Mouse (Mus musculus): ENCODE measurements around the gene Gng3. TPM values are rescaled to one million over a fixed set of nuclear protein-coding genes. Genes with fewer than 3 reads are reported as not detected.
A peak's percentile ranks its signal among the peaks of the same experiment; 100 is the strongest.

Gene Gng3
- polyA plus RNA-seq, 2 experiments = 2.2 to 4.2 TPM

DNA sequence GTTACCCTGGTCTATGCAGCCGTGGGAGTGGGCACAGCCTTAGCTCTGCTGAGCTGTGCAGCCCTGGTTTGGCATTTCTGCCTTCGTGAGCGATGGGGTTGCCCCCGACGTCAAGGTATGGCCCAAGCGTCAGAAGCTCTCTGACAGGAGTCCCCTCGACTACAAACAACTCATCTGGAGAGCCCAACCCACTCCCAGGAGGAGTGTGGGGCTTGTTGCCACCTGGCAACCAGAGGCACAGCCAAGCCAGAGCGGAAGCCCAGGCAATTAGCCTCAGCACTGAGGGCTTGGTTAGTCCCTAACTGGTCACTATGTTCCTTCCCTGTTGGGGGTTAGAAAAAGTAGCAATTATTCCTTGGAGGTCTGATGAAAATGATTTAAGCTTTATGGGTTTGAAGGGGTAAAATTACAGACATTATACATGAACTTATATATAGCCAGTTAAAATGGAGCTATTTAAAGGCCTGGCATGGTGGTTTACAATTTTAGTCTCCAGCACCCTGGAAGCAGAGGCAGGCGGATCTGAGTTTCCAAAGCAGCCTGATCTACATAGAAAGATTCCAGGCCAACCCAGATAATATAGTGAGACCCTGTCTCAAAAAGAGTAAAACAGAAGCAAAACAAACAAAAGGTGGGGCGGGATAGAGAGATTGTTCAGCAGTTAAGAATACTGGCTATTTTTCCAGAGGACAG is 13.4 kb upstream of the Gng3 start:
- Histone ChIP-seq H3K9me3 (ENCODE audit: control insufficient read depth, low read length) (no peaks in the 10 kb centered on the region), H3K4me2 (replicated peaks; ENCODE audit: low read depth, low read length, severe bottlenecking) (no peak overlapping the region), H3K4me3 (replicated peaks; ENCODE audit: low read length) (no peak overlapping the region), H3K9ac (ENCODE audit: low read depth, low read length, severe bottlenecking) (no peak overlapping the region), H3K27me3 (ENCODE audit: control insufficient read depth, insufficient read depth, low read length) (no peaks in the 10 kb centered on the region), H3K4me1 (ENCODE audit: control insufficient read depth, insufficient read depth, low read length) (peaks cover 8% of the 10 kb centered on the region), H3K36me3 (ENCODE audit: control insufficient read depth, insufficient read depth, low read length) (peaks cover 6% of the 10 kb centered on the region; the same call in 1 of the 2 replicates), H3K27ac (replicated peaks; ENCODE audit: low read depth, low read length) (no peak overlapping the region)
- no peak for ATAC-seq (ENCODE audit: low FRiP score, low read depth)
- DNase-seq (ENCODE audit: low spot score) = no peak
- TF ChIP-seq POLR2A (IDR thresholded peaks at IDR 0.05; ENCODE audit: borderline replicate concordance, extremely low read depth, insufficient read depth, insufficient read length) = no peak
- 46% methylated on average over 10 of the region's 10 CpGs for WGBS

DNA sequence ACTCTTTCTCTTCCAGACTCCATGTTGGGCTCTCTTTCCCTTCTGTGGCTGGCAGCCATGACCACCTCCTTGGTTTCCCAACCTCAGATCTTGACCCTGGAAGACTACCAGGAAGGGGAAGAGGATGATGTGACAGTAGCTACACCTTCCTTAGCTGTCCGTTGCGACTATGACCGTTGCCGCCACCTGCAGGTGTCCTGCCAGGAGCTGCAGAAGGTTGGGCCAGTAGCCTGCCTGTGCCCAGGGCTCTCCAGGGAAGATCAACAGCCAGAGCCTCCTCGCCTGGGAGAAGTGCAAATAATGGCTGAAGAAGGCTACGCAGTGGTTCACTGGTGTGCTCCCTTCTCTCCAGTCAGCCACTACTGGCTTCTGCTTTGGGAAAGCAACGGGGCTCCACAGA is 12.6 kb upstream of the Gng3 start:
- ATAC-seq (ENCODE audit: low FRiP score, low read depth) (no peak), DNase-seq (ENCODE audit: low spot score) (no peak)
- H3K4me2 ChIP-seq (replicated peaks; ENCODE audit: low read depth, low read length, severe bottlenecking) = no peak overlapping the region
- no peak overlapping the region for H3K4me3 ChIP-seq (replicated peaks; ENCODE audit: low read length)
- peaks cover 8% of the 10 kb centered on the region for H3K4me1 ChIP-seq (ENCODE audit: control insufficient read depth, insufficient read depth, low read length)
- no peaks in the 10 kb centered on the region for H3K9me3 ChIP-seq (ENCODE audit: control insufficient read depth, low read length)
- H3K27me3 ChIP-seq (ENCODE audit: control insufficient read depth, insufficient read depth, low read length) = no peaks in the 10 kb centered on the region
- no peak overlapping the region for H3K27ac ChIP-seq (replicated peaks; ENCODE audit: low read depth, low read length)
- 52% methylated on average over 7 of the region's 7 CpGs for WGBS
- no peak for TF ChIP-seq POLR2A (IDR thresholded peaks at IDR 0.05; ENCODE audit: borderline replicate concordance, extremely low read depth, insufficient read depth, insufficient read length)
- no peak overlapping the region for H3K9ac ChIP-seq (ENCODE audit: low read depth, low read length, severe bottlenecking)
- H3K36me3 ChIP-seq (ENCODE audit: control insufficient read depth, insufficient read depth, low read length) = peaks cover 14% of the 10 kb centered on the region

DNA sequence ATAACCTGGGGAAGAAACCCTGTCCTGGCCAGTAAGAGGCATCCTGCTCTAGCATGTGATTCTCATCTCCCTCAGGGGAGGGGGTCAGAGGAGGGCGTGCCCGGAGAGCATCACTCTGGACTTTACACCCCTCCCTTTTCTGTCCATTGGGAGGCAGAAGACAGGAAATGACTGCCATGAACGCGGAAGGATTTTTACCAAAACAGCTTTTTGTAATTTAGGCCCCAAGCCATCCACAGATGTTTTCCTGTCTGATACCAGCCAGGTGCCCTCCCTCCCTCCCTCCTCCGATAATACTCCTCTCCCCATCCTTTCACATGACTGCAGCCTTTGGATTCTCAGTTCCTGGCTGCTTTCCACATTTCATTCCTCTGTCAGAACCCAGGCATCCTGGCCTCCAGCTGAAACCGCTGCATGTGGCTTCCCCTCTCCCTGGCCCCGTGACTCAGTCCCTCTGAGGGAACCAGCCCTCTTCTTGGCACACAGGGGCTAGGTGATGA is 11.5 kb upstream of the Gng3 start, which contains the start of gene Lrrn4cl:
Gene Lrrn4cl (plus strand): TSS at position 367 of the 500 bp plus-strand sequence.
- peaks cover 8% of the 10 kb centered on the region for H3K4me1 ChIP-seq (ENCODE audit: control insufficient read depth, insufficient read depth, low read length)
- ATAC-seq (ENCODE audit: low FRiP score, low read depth) = peak; percentile 70; the same call in 1 of the 2 replicates
- 0 out of 2 replicates have a peak within 1 kb of the TSS, but pooled peaks have one; percentile 21 for H3K9ac ChIP-seq (ENCODE audit: low read depth, low read length, severe bottlenecking)
- no peaks in the 10 kb centered on the region for H3K27me3 ChIP-seq (ENCODE audit: control insufficient read depth, insufficient read depth, low read length)
- no peak for TF ChIP-seq POLR2A (IDR thresholded peaks at IDR 0.05; ENCODE audit: borderline replicate concordance, extremely low read depth, insufficient read depth, insufficient read length)
- H3K9me3 ChIP-seq (ENCODE audit: control insufficient read depth, low read length) = no peaks in the 10 kb centered on the region
- H3K4me2 ChIP-seq (replicated peaks; ENCODE audit: low read depth, low read length, severe bottlenecking) = 0 out of 2 replicates have a peak within 1 kb of the TSS, but pooled peaks have one; percentile 7
- DNase-seq (ENCODE audit: low spot score) = peak; percentile 52
- H3K4me3 ChIP-seq (replicated peaks; ENCODE audit: low read length) = no peak within 1 kb of the TSS
- H3K36me3 ChIP-seq (ENCODE audit: control insufficient read depth, insufficient read depth, low read length) = peaks cover 21% of the 10 kb centered on the region
- peak within 1 kb of the TSS; percentile 39 for H3K27ac ChIP-seq (replicated peaks; ENCODE audit: low read depth, low read length)
- WGBS = 13% methylated on average over 7 of the region's 7 CpGs

DNA sequence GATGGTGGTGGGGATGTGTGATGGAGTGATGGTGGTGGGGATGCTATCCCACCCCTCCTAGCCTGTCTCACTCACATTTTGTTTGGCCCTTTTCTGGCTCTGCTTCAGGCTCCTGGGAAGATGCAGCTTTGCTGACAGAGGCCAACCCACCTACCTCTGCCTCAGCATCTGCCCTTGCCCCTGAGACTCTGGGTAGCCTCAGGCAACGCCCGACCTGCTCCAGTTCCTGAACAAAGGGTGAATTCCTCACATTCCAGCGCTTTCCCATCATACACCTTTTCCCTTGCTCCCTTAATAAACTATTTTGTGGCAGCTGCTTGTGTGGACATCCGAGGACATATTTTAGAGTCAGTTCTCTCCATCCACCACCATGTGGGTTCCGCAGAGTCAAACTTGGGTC is 9.4 kb upstream of the Gng3 start:
- DNase-seq (ENCODE audit: low spot score) (no peak), ATAC-seq (ENCODE audit: low FRiP score, low read depth) (no peak)
- no peaks in the 10 kb centered on the region for H3K9me3 ChIP-seq (ENCODE audit: control insufficient read depth, low read length)
- peaks cover 8% of the 10 kb centered on the region for H3K4me1 ChIP-seq (ENCODE audit: control insufficient read depth, insufficient read depth, low read length)
- no peak for TF ChIP-seq POLR2A (IDR thresholded peaks at IDR 0.05; ENCODE audit: borderline replicate concordance, extremely low read depth, insufficient read depth, insufficient read length)
- H3K4me3 ChIP-seq (replicated peaks; ENCODE audit: low read length) = no peak overlapping the region
- 64% methylated on average over 5 of the region's 5 CpGs for WGBS
- peaks cover 25% of the 10 kb centered on the region for H3K36me3 ChIP-seq (ENCODE audit: control insufficient read depth, insufficient read depth, low read length)
- no peak overlapping the region for H3K9ac ChIP-seq (ENCODE audit: low read depth, low read length, severe bottlenecking)
- no peaks in the 10 kb centered on the region for H3K27me3 ChIP-seq (ENCODE audit: control insufficient read depth, insufficient read depth, low read length)
- no peak overlapping the region for H3K27ac ChIP-seq (replicated peaks; ENCODE audit: low read depth, low read length)
- no peak overlapping the region for H3K4me2 ChIP-seq (replicated peaks; ENCODE audit: low read depth, low read length, severe bottlenecking)

DNA sequence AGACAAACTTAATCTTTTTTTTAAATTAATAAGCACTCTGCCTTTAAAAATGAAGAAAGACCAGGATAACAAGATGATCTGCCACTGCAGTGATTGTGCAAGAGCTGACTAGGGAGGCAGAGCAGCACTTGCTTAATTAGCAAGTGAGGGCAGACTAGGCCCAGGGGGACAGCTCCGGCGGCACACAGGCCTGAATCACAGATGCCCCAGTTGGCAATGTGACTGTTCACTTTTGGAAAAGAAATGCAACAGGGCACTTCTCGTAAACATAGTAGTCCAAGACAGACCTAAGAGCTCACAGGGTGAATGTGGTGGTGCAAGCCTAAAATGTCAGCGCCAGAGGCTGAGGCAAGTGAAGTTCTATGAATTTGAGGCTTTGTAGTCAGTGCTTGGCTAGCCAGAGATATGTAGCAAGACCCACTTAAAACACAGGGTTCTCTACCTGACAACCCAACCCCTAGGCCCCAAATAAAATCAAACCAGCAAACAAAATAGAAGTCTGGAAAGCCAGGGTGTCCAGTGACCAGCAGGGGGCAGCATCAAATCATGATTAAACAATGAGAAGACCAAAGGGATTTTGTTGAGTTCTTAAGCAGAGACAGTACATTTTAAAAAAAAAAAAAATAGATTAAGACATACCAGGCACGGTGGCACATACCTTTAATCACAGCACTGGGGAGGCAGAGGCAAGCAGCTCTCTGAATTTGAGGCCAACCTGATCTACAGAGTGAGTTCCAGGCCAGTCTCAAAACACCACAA is 5.6 kb upstream of the Gng3 start:
- no peak overlapping the region for H3K27ac ChIP-seq (replicated peaks; ENCODE audit: low read depth, low read length)
- no peak for ATAC-seq (ENCODE audit: low FRiP score, low read depth)
- H3K4me3 ChIP-seq (replicated peaks; ENCODE audit: low read length) = no peak overlapping the region
- DNase-seq (ENCODE audit: low spot score) = peak; percentile 85
- no peak overlapping the region for H3K4me2 ChIP-seq (replicated peaks; ENCODE audit: low read depth, low read length, severe bottlenecking)
- 56% methylated on average over 5 of the region's 5 CpGs for WGBS
- no peak for TF ChIP-seq POLR2A (IDR thresholded peaks at IDR 0.05; ENCODE audit: borderline replicate concordance, extremely low read depth, insufficient read depth, insufficient read length)
- peaks cover 34% of the 10 kb centered on the region for H3K36me3 ChIP-seq (ENCODE audit: control insufficient read depth, insufficient read depth, low read length)
- H3K9me3 ChIP-seq (ENCODE audit: control insufficient read depth, low read length) = no peaks in the 10 kb centered on the region
- no peaks in the 10 kb centered on the region for H3K27me3 ChIP-seq (ENCODE audit: control insufficient read depth, insufficient read depth, low read length)
- no peak overlapping the region for H3K9ac ChIP-seq (ENCODE audit: low read depth, low read length, severe bottlenecking)
- H3K4me1 ChIP-seq (ENCODE audit: control insufficient read depth, insufficient read depth, low read length) = peaks cover 9% of the 10 kb centered on the region

Data from limb, embryonic 14.5 days (tissue).